ENCODE assay signal across 8 mouse cellular contexts in genomic region chr2:22227308-22227707, GRCm38 (mm10). TPM values are rescaled to one million over a fixed set of nuclear protein-coding genes. Genes with fewer than 3 reads are reported as not detected.
A peak's percentile ranks its signal among the peaks of the same experiment; 100 is the strongest.
DNase-seq lines count a peak whose midpoint lies in the region; ATAC-seq and TF ChIP-seq lines count a peak whose summit lies in the region.

Gene Myo3a (plus strand): TSS chr2:22227503.

- no peaks in the 10 kb centered on the region for H3K36me3 ChIP-seq in ES-E14 (ENCODE audit: control insufficient read depth, insufficient read depth, low read length, poor library complexity, severe bottlenecking)
- no peaks in the 10 kb centered on the region for H3K36me3 ChIP-seq in intestine, embryonic 15.5 days
- H3K36me3 ChIP-seq in liver, embryonic 16.5 days (ENCODE audit: control insufficient read depth, insufficient read depth): no peaks in the 10 kb centered on the region

- no peak within 1 kb of the TSS for H3K27ac ChIP-seq in ES-E14 (ENCODE audit: insufficient read depth, low read depth, low read length, poor library complexity, severe bottlenecking)
- H3K27ac ChIP-seq in intestine, embryonic 15.5 days: no peak within 1 kb of the TSS
- no peak within 1 kb of the TSS for H3K27ac ChIP-seq in liver, embryonic 16.5 days (ENCODE audit: low read length)

- H3K4me3 ChIP-seq in ES-E14 (ENCODE audit: insufficient read depth in 1 of 2, low read depth in 1 of 2, low read length in 2 of 2, poor library complexity in 1 of 2, severe bottlenecking in 1 of 2): peak within 1 kb of the TSS; percentile 48 to 71
- H3K4me3 ChIP-seq in intestine, embryonic 15.5 days (replicated peaks): peak within 1 kb of the TSS; percentile 19; the same call in 1 of the 2 replicates
- H3K4me3 ChIP-seq in liver, embryonic 16.5 days (ENCODE audit: low read depth, low read length): no peak within 1 kb of the TSS

- peak; percentile 80 for ATAC-seq in intestine, embryonic 15.5 days
- 0 out of 2 replicates have a peak, but pooled peaks have one; percentile 5 for ATAC-seq in liver, embryonic 16.5 days (ENCODE audit: low read depth)
- ATAC-seq in monocyte, adult 5-6 weeks (replicated peaks; ENCODE audit: insufficient number of reproducible peaks, low FRiP score, low TSS enrichment, poor library complexity, severe bottlenecking): no peak

- no peaks in the 10 kb centered on the region for H3K9me3 ChIP-seq in ES-E14 (ENCODE audit: control insufficient read depth, insufficient read depth, low read depth, low read length)
- no peaks in the 10 kb centered on the region for H3K9me3 ChIP-seq in intestine, embryonic 15.5 days
- no peaks in the 10 kb centered on the region for H3K9me3 ChIP-seq in liver, embryonic 16.5 days (replicated peaks; ENCODE audit: control insufficient read depth, low read length)

- in situ Hi-C loops in ES-E14 (cut with MboI; ENCODE audit: low sequenced_read_pairs in 2 of 2, unreplicated experiment in 2 of 2): no loop called here

- peak within 1 kb of the TSS; percentile 60 for H3K4me2 ChIP-seq in intestine, embryonic 15.5 days (replicated peaks)
- no peak within 1 kb of the TSS for H3K4me2 ChIP-seq in liver, embryonic 16.5 days (ENCODE audit: low read depth, low read length)

- H3K27me3 ChIP-seq in intestine, embryonic 15.5 days (replicated peaks): 0 out of 2 replicates have a peak, but pooled peaks cover 3% of the 10 kb centered on the region
- H3K27me3 ChIP-seq in liver, embryonic 16.5 days (ENCODE audit: control insufficient read depth, insufficient read depth, low read depth, low read length): no peaks in the 10 kb centered on the region

- DNase-seq in ES-E14 (ENCODE audit: low read depth, low spot score): no peak
- peak; percentile 13 for DNase-seq in embryo, embryonic 10 days (ENCODE audit: low spot score)
- no peak for DNase-seq in gastrocnemius, adult 18-20 months (ENCODE audit: low spot score)
- no peak for DNase-seq in layer of hippocampus, postnatal 10 days (ENCODE audit: low spot score in 2 of 2)
- DNase-seq in layer of hippocampus, adult 8-10 months (ENCODE audit: low spot score in 2 of 2): no peak

- 1% methylated on average over 21 of the region's 21 CpGs for WGBS in intestine, embryonic 15.5 days
- 1% methylated on average over 21 of the region's 21 CpGs for WGBS in liver, embryonic 16.5 days (ENCODE audit: insufficient replicate concordance)

- no peaks in the 10 kb centered on the region; a peak in 1 of 4 replicates for H3K4me1 ChIP-seq in ES-E14 (ENCODE audit: control insufficient read depth in 2 of 2, insufficient read depth in 2 of 2, low read length in 2 of 2, poor library complexity in 1 of 2)
- no peaks in the 10 kb centered on the region; the same call in 1 of the 2 replicates for H3K4me1 ChIP-seq in intestine, embryonic 15.5 days (replicated peaks)
- no peaks in the 10 kb centered on the region for H3K4me1 ChIP-seq in liver, embryonic 16.5 days (ENCODE audit: control insufficient read depth, low read depth, low read length)

- H3K9ac ChIP-seq in ES-E14 (ENCODE audit: insufficient read depth, low read depth, low read length, poor library complexity, severe bottlenecking): peak within 1 kb of the TSS; percentile 59
- no peak within 1 kb of the TSS for H3K9ac ChIP-seq in intestine, embryonic 15.5 days
- no peak within 1 kb of the TSS for H3K9ac ChIP-seq in liver, embryonic 16.5 days (ENCODE audit: low read depth, low read length)

TF ChIP-seq in ES-E14, 5 proteins besides CTCF, POLR2A, EP300 and RAD21:
- no peak for TF ChIP-seq CHD2 (IDR thresholded peaks at IDR 0.05; ENCODE audit: low read depth, low read length)
- TF ChIP-seq ZNF384 (IDR thresholded peaks at IDR 0.05; ENCODE audit: low read depth, low read length): no peak
- TF ChIP-seq MAFK (IDR thresholded peaks at IDR 0.05; ENCODE audit: insufficient read depth, low read depth, low read length): no peak
- no peak for TF ChIP-seq ZC3H11A (IDR thresholded peaks at IDR 0.05; ENCODE audit: borderline replicate concordance, low read depth, low read length)
- no peak for TF ChIP-seq HCFC1 (IDR thresholded peaks at IDR 0.05; ENCODE audit: borderline replicate concordance, insufficient read depth, low read length)

RNA-seq across cellular contexts. Expression of gene Myo3a, which starts in this region (rescaled TPM):
- 0.09 TPM in 1 of 2 replicates, not detected in the other for total RNA-seq in ES-E14 (2012; rRNA removed)
- polyA plus RNA-seq in intestine, embryonic 15.5 days (2015; fragmentation: Nextera tagmentation; extraction: Ambion mirVana): 0.03 TPM in 1 of 2 replicates, not detected in the other
- not detected in 2 replicates for polyA plus RNA-seq in liver, embryonic 16.5 days (2015; fragmentation: Nextera tagmentation; extraction: Ambion mirVana)
- not detected in 3 replicates for total RNA-seq in monocyte, adult 5-6 weeks (2017)
- total RNA-seq in gastrocnemius, adult 18-20 months (2021): not detected
- total RNA-seq in layer of hippocampus, postnatal 10 days (2021): under 1 TPM; 0.36 to 0.73 TPM
- total RNA-seq in layer of hippocampus, adult 8-10 months (2022): 1 to 10 TPM; 1.9 to 2.8 (median 2.3) TPM

Comparison
In these comparisons a context has a peak if more than half of its experiments do, and no peak if none do; other contexts are left out.
1. Peak in ATAC-seq, H3K4me3 ChIP-seq and H3K4me2 ChIP-seq in intestine, embryonic 15.5 days; RNA of the gene not detected or under 1 TPM.
2. Peak in ATAC-seq in liver, embryonic 16.5 days; RNA of the gene not detected or under 1 TPM.